Mouse (Mus musculus) limb, embryonic 12.5 days (tissue): ENCODE measurements at regions not wholly inside any gene's neighbourhood (a gene's known extent, or its start where the extent isn't known, plus 50 kb on each side); places are given as distances from the start of the nearest gene placed in this dataset.

Source experiments
- ATAC-seq: fragments of 200-750 bp; cut with Nextera tagmentation; 2 replicates; pipeline ENCODE4 v1.8.0; 2017; ENCODE audit warnings: low read depth, moderate TSS enrichment; ENCODE audit not compliant: insufficient number of reproducible peaks, insufficient read depth, low FRiP score, low TSS enrichment
- H3K27ac ChIP-seq: fragments of 300-500 bp; sonication (generic); 2 replicates; pipeline ENCODE4 v1.5.1; 2016; ENCODE audit warnings: mild to moderate bottlenecking, moderate library complexity
- H3K27me3 ChIP-seq: fragments of 300-500 bp; sonication (generic); 2 replicates; pipeline ENCODE4 v1.6.1; 2016; ENCODE audit warnings: mild to moderate bottlenecking, moderate library complexity
- H3K36me3 ChIP-seq: fragments of 300-500 bp; sonication (generic); 2 replicates; pipeline ENCODE4 v1.6.1; 2016; ENCODE audit warnings: mild to moderate bottlenecking, moderate library complexity
- H3K4me1 ChIP-seq: fragments of 300-500 bp; sonication (generic); replicated peaks from 2 replicates; pipeline ENCODE4 v1.6.1; 2016
- H3K4me2 ChIP-seq: fragments of 300-500 bp; sonication (generic); 2 replicates; pipeline ENCODE4 v1.6.1; 2016; ENCODE audit warnings: mild to moderate bottlenecking, moderate library complexity
- H3K4me3 ChIP-seq: fragments of 300-500 bp; sonication (generic); replicated peaks from 2 replicates; pipeline ENCODE4 v1.5.1; 2016; ENCODE audit warnings: mild to moderate bottlenecking
- H3K9ac ChIP-seq: fragments of 300-500 bp; sonication (generic); replicated peaks from 2 replicates; pipeline ENCODE4 v1.6.1; 2016; ENCODE audit warnings: mild to moderate bottlenecking, moderate library complexity
- H3K9me3 ChIP-seq: fragments of 300-500 bp; sonication (generic); 2 replicates; pipeline ENCODE4 v1.6.1; 2016; ENCODE audit warnings: mild to moderate bottlenecking, moderate library complexity
- WGBS: fragments of 180-500 bp; shearing (Covaris S2); methylation state at CpG from one replicate; pipeline ENCODE4 v1.1.7; 2016; 5-methylcytosine and 5-hydroxymethylcytosine counted together

- no peaks in the 10 kb centered on the region for H3K27me3 ChIP-seq
- H3K9ac ChIP-seq, result no peak overlapping the region
- WGBS, result 58% methylated on average over 5 of the region's 5 CpGs
- H3K4me1 ChIP-seq, result 0 out of 2 replicates have a peak, but pooled peaks cover 2% of the 10 kb centered on the region
- H3K4me2 ChIP-seq, result no peak overlapping the region
- no peaks in the 10 kb centered on the region for H3K36me3 ChIP-seq
- no peak overlapping the region for H3K4me3 ChIP-seq
- ATAC-seq, result no peak
- H3K27ac ChIP-seq, result no peak overlapping the region
- H3K9me3 ChIP-seq, result no peaks in the 10 kb centered on the region
Measured at GRCm38 (mm10) chr12:54414201-54414600, 210.5 kb upstream of the Egln3 start.

- Histone ChIP-seq H3K27ac (no peak overlapping the region), H3K4me2 (no peak overlapping the region), H3K9ac (no peak overlapping the region), H3K27me3 (no peaks in the 10 kb centered on the region), H3K4me1 (0 out of 2 replicates have a peak, but pooled peaks cover 2% of the 10 kb centered on the region), H3K36me3 (no peaks in the 10 kb centered on the region), H3K9me3 (no peaks in the 10 kb centered on the region), H3K4me3 (no peak overlapping the region)
- WGBS, result 70% methylated on average over 7 of the region's 7 CpGs
- no peak for ATAC-seq
Measured at GRCm38 (mm10) chr12:54410038-54410605, 206.5 kb upstream of the Egln3 start.

GRCm38 (mm10) chr12:54408906-54409305, 205.2 kb upstream of the Egln3 start:
- no peak for ATAC-seq
- no peaks in the 10 kb centered on the region for H3K9me3 ChIP-seq
- 86% methylated on average over 6 of the region's 6 CpGs for WGBS
- no peak overlapping the region for H3K27ac ChIP-seq
- 0 out of 2 replicates have a peak, but pooled peaks cover 2% of the 10 kb centered on the region for H3K4me1 ChIP-seq
- H3K4me2 ChIP-seq, result no peak overlapping the region
- no peak overlapping the region for H3K4me3 ChIP-seq
- H3K9ac ChIP-seq, result no peak overlapping the region
- H3K27me3 ChIP-seq, result no peaks in the 10 kb centered on the region
- H3K36me3 ChIP-seq, result no peaks in the 10 kb centered on the region

DNA sequence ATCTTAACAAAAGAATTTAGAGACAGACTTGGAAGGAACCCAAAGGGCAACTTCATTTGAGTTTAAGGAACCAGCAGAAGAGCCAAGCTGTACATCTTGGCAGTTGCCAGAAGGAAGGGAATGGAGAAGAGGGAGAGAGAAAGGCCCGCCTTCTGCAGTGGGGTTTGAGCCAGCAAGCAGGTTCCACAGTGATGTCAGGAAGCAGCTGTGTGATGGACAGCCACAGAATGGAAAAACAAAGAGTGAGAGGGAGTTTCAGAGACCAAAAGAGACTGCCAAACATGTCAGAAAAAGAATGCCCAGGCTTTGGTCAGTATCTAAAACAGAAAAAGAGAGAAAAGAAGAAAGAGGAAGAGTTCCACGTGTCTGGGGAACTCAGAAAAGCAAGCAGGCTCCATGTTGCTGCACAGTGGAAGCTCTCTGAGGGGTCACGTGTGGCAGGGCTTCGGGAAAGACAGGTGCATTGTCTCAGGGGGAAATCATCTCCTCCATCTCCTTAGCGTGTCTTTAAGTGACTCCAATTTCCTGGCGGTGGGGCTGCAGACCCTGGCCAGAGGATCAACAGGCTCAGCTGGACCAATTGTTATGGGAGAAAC, 203.7 kb upstream of the Egln3 start:
- H3K4me3 ChIP-seq, result no peak overlapping the region
- no peak overlapping the region for H3K4me2 ChIP-seq
- H3K4me1 ChIP-seq, result 0 out of 2 replicates have a peak, but pooled peaks cover 2% of the 10 kb centered on the region
- no peaks in the 10 kb centered on the region for H3K36me3 ChIP-seq
- no peak for ATAC-seq
- H3K9me3 ChIP-seq, result 0 out of 2 replicates have a peak, but pooled peaks cover 4% of the 10 kb centered on the region
- no peak overlapping the region for H3K27ac ChIP-seq
- no peaks in the 10 kb centered on the region for H3K27me3 ChIP-seq
- WGBS, result 73% methylated on average over 6 of the region's 6 CpGs
- no peak overlapping the region for H3K9ac ChIP-seq

- Histone ChIP-seq H3K9ac (no peak overlapping the region), H3K36me3 (no peaks in the 10 kb centered on the region), H3K27me3 (no peaks in the 10 kb centered on the region), H3K27ac (no peak overlapping the region), H3K4me1 (0 out of 2 replicates have a peak, but pooled peaks cover under 1% of the 10 kb centered on the region), H3K9me3 (0 out of 2 replicates have a peak, but pooled peaks cover 4% of the 10 kb centered on the region), H3K4me2 (no peak overlapping the region), H3K4me3 (no peak overlapping the region)
- ATAC-seq, result no peak
- 76% methylated on average over 14 of the region's 14 CpGs for WGBS
Measured at GRCm38 (mm10) chr12:54405066-54405465, 201.4 kb upstream of the Egln3 start.

GRCm38 (mm10) chr12:54402591-54402990, 198.9 kb upstream of the Egln3 start:
- 0 out of 2 replicates have a peak, but pooled peaks cover 3% of the 10 kb centered on the region for H3K4me1 ChIP-seq
- no peak overlapping the region for H3K9ac ChIP-seq
- H3K27ac ChIP-seq, result no peak overlapping the region
- ATAC-seq, result no peak
- 82% methylated on average over 6 of the region's 6 CpGs for WGBS
- H3K4me3 ChIP-seq, result no peak overlapping the region
- no peak overlapping the region for H3K4me2 ChIP-seq
- no peaks in the 10 kb centered on the region for H3K27me3 ChIP-seq
- H3K9me3 ChIP-seq, result 0 out of 2 replicates have a peak, but pooled peaks cover 4% of the 10 kb centered on the region
- no peaks in the 10 kb centered on the region for H3K36me3 ChIP-seq

DNA sequence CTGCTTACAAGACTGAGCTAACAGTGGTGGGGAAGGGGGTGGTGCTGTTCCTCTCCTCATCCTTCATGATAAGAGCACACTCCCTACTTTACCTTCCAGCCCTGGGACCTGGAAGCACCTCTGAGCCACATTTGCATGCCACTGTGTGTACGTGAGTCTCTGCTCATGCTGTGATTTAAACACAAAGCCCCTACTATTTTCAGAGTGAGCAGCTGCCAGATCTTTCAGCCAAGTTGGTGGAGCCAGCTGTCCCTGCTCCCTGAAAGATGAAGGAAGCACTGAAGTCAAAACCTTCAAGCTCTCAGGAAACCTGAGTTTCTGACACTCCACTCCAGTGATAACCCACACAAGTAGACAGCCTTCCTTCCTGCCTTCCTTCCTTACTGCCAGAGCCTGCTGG, 198.0 kb upstream of the Egln3 start:
- no peak for ATAC-seq
- Histone ChIP-seq H3K9me3 (0 out of 2 replicates have a peak, but pooled peaks cover 4% of the 10 kb centered on the region), H3K4me1 (0 out of 2 replicates have a peak, but pooled peaks cover 3% of the 10 kb centered on the region), H3K4me2 (no peak overlapping the region), H3K27ac (no peak overlapping the region), H3K9ac (no peak overlapping the region), H3K36me3 (no peaks in the 10 kb centered on the region), H3K27me3 (no peaks in the 10 kb centered on the region), H3K4me3 (no peak overlapping the region)
- WGBS, result 68% methylated on average over 1 of the region's 1 CpGs

DNA sequence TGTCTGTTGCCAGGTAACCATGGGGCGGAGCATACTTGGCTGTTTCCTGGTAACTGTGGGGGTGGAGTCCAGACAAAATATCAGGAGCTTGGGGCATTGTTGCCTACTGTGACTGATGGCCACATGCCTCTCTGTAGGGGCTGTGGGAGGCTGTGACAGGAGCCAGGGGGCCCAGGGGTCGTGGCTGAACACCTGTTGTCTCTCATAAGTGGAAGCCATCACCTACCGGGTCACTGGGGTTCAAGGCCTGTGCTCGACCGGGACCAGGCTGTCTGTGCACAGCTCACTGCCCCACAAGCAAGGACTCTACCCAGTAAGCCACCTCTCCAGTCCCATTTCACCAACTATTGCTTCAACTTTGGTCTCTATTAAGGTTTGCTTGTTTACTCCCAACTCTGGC, 196.4 kb upstream of the Egln3 start:
- Histone ChIP-seq H3K4me2 (no peak overlapping the region), H3K27ac (no peak overlapping the region), H3K4me3 (no peak overlapping the region), H3K4me1 (0 out of 2 replicates have a peak, but pooled peaks cover 3% of the 10 kb centered on the region), H3K36me3 (no peaks in the 10 kb centered on the region), H3K9me3 (0 out of 2 replicates have a peak, but pooled peaks cover 4% of the 10 kb centered on the region), H3K9ac (no peak overlapping the region), H3K27me3 (no peaks in the 10 kb centered on the region)
- 84% methylated on average over 5 of the region's 5 CpGs for WGBS
- ATAC-seq, result no peak

DNA sequence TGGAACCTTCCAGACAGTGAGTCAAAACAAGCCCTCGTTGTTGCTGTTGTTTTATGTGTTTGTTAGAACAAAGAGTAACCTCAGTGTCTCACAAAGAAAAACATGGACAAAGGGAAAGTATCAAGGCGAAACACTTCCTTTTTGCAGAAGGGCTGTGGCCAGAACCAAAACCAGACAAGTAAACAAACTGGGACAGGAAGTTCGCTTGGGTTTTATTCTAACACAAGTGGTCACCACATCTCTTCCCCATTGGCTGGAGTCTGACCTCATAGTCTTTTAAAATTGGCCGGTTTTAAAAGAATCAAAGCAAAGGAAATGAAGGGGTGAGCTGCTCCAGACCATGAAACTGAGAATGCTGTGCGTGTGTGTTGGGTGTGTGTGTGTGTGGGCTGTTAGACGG, 194.4 kb upstream of the Egln3 start:
- no peak for ATAC-seq
- Histone ChIP-seq H3K4me1 (0 out of 2 replicates have a peak, but pooled peaks cover 3% of the 10 kb centered on the region), H3K9ac (no peak overlapping the region), H3K27me3 (no peaks in the 10 kb centered on the region), H3K4me2 (no peak overlapping the region), H3K36me3 (no peaks in the 10 kb centered on the region), H3K27ac (no peak overlapping the region), H3K9me3 (no peaks in the 10 kb centered on the region), H3K4me3 (no peak overlapping the region)
- WGBS, result 48% methylated on average over 6 of the region's 6 CpGs

- H3K27me3 ChIP-seq, result no peaks in the 10 kb centered on the region
- H3K9ac ChIP-seq, result no peak overlapping the region
- no peaks in the 10 kb centered on the region for H3K36me3 ChIP-seq
- H3K4me3 ChIP-seq, result no peak overlapping the region
- ATAC-seq, result no peak
- no peak overlapping the region for H3K27ac ChIP-seq
- H3K9me3 ChIP-seq, result no peaks in the 10 kb centered on the region
- H3K4me2 ChIP-seq, result no peak overlapping the region
- H3K4me1 ChIP-seq, result 0 out of 2 replicates have a peak, but pooled peaks cover 3% of the 10 kb centered on the region
Measured at GRCm38 (mm10) chr12:54396952-54397351, 193.3 kb upstream of the Egln3 start.

DNA sequence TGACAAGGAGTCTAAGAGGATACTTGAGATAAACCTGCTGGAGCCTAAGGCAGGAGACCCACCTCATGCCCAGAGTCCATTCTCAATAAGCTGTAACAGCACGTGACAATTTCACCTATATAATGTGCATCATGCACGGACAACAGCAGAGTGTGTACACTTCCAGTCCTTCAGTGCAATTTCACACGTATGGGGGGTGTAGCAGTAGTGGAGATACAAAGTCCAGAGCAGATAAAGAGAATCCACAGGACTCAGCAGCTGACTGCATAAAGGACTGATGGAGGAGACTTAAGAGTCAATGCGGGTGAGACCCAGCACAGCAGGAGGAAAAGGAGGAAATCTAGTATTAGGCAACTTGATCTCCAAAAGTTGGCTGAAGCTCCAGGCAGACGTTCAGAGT, 192.7 kb upstream of the Egln3 start:
- 74% methylated on average over 5 of the region's 5 CpGs for WGBS
- H3K4me2 ChIP-seq, result no peak overlapping the region
- no peak for ATAC-seq
- no peak overlapping the region for H3K27ac ChIP-seq
- H3K4me1 ChIP-seq, result 0 out of 2 replicates have a peak, but pooled peaks cover 3% of the 10 kb centered on the region
- H3K9ac ChIP-seq, result no peak overlapping the region
- no peaks in the 10 kb centered on the region for H3K36me3 ChIP-seq
- no peaks in the 10 kb centered on the region for H3K27me3 ChIP-seq
- no peaks in the 10 kb centered on the region for H3K9me3 ChIP-seq
- no peak overlapping the region for H3K4me3 ChIP-seq
